Mouse (Mus musculus): Measurements from ENCODE around the gene Gabrr2. TPM values are rescaled to one million over a fixed set of nuclear protein-coding genes. Genes with fewer than 3 reads are reported as not detected.

Gabrr2 gene
- 0.10 and 0.24 TPM in 2 replicates for polyA plus RNA-seq (2015; fragmentation: Nextera tagmentation; extraction: Ambion mirVana)

DNA sequence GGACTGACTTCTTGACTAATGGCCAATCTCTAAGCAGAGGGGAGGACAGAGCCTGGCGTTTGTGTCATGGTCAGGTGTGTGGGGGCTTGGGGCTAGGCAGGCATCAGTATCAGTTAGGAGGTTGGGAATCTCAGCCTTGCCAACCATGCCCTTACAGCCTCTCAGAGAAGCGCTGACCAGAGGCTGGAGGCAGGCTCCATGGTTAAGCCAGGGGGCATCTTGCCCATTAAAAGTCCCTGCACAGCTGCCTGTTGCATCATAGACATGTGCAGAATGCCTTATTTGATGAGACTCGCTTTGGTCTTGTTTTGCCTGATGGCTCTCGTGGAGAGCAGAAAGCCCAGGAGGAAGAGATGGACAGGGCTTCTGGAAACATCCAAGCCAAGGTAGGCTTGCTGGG lies at the start of gene Gabrr2:
Gene Gabrr2, plus strand, starts transcription at position 19 of the 400 bp plus-strand sequence.
- no peak for ATAC-seq
- WGBS, result 87% methylated on average over 4 of the region's 4 CpGs

DNA sequence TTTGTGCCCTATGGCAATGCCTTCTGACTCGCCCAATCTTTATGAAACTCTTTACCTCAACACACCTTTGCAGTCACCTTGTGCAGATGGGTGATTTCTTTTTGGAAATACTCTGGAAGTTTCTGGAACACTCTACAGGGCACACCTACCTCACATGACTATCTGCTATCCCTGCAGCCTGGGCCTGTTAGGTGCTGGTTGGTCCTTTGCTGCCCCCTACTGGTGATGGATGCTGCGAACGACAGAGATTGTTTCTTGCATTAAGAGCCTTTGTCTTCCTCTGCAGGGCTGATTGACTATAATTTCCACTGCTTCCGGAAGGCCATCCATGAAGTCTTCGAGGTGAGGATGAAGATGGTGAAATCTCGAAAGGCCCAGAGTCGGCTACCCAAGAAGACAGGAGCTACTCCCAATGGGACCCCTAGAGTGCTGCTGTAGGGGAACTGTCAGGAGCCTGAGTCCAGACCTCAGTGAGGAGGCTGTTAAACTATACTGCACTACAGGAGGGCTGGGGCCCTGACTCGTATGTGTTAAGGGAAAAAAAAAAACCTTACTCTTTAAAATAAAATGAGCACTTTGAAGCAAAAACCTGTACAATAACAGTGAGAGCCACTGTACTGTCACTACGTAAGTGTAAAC lies 44.3 kb upstream of the Gabrr2 start:
- peak; percentile 81 for ATAC-seq
- no peaks in the 10 kb centered on the region for H3K36me3 ChIP-seq (ENCODE audit: control insufficient read depth, insufficient read depth, low read length)
- H3K9me3 ChIP-seq (ENCODE audit: control insufficient read depth, low read length), result no peaks in the 10 kb centered on the region
- H3K9ac ChIP-seq (ENCODE audit: low read depth, low read length), result no peak overlapping the region
- no peak overlapping the region for H3K4me2 ChIP-seq (ENCODE audit: low read depth, low read length)
- no peaks in the 10 kb centered on the region for H3K27me3 ChIP-seq (replicated peaks; ENCODE audit: control insufficient read depth, insufficient read depth, low read length)
- no peak overlapping the region for H3K4me3 ChIP-seq (ENCODE audit: low read length)
- 51% methylated on average over 9 of the region's 9 CpGs for WGBS
- H3K4me1 ChIP-seq (ENCODE audit: control insufficient read depth, insufficient read depth, low read length), result no peaks in the 10 kb centered on the region
- no peak overlapping the region for H3K27ac ChIP-seq (ENCODE audit: low read length)

More for the DNA sequence above, at the start of gene Gabrr2:
- H3K9ac ChIP-seq (ENCODE audit: low read depth, low read length), result no peak within 1 kb of the TSS
- no peak within 1 kb of the TSS for H3K27ac ChIP-seq (ENCODE audit: low read length)
- H3K9me3 ChIP-seq (ENCODE audit: control insufficient read depth, low read length), result no peaks in the 10 kb centered on the region
- no peaks in the 10 kb centered on the region for H3K4me1 ChIP-seq (ENCODE audit: control insufficient read depth, insufficient read depth, low read length)
- no peaks in the 10 kb centered on the region for H3K36me3 ChIP-seq (ENCODE audit: control insufficient read depth, insufficient read depth, low read length)
- H3K27me3 ChIP-seq (replicated peaks; ENCODE audit: control insufficient read depth, insufficient read depth, low read length), result no peaks in the 10 kb centered on the region
- no peak within 1 kb of the TSS for H3K4me3 ChIP-seq (ENCODE audit: low read length)
- H3K4me2 ChIP-seq (ENCODE audit: low read depth, low read length), result no peak within 1 kb of the TSS

DNA sequence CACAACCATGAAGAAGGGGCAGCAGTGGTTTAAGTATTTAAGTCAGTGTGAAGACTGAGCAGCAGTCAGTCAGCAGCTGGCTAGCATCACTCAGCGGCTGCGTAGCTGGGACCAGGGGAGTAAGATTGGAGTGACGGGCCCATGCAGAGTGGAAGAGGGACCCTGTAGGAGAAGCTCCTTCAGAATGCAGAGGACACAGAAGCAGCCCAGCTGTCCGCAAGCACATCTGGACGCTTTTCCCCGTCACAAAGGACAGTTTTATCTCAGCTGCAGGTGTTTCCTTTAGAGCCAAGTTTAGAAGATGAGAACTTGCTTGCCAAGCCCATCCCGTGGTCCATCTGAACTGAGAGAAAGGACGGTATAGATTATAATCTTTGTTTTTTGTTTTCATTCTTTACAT lies 38.4 kb upstream of the Gabrr2 start:
- Histone ChIP-seq H3K9ac (ENCODE audit: low read depth, low read length) (no peak overlapping the region), H3K4me1 (ENCODE audit: control insufficient read depth, insufficient read depth, low read length) (no peaks in the 10 kb centered on the region), H3K27ac (ENCODE audit: low read length) (no peak overlapping the region), H3K9me3 (ENCODE audit: control insufficient read depth, low read length) (no peaks in the 10 kb centered on the region), H3K4me2 (ENCODE audit: low read depth, low read length) (no peak overlapping the region), H3K4me3 (ENCODE audit: low read length) (no peak overlapping the region), H3K36me3 (ENCODE audit: control insufficient read depth, insufficient read depth, low read length) (no peaks in the 10 kb centered on the region), H3K27me3 (replicated peaks; ENCODE audit: control insufficient read depth, insufficient read depth, low read length) (no peaks in the 10 kb centered on the region)
- 75% methylated on average over 8 of the region's 8 CpGs for WGBS
- ATAC-seq, result no peak

DNA sequence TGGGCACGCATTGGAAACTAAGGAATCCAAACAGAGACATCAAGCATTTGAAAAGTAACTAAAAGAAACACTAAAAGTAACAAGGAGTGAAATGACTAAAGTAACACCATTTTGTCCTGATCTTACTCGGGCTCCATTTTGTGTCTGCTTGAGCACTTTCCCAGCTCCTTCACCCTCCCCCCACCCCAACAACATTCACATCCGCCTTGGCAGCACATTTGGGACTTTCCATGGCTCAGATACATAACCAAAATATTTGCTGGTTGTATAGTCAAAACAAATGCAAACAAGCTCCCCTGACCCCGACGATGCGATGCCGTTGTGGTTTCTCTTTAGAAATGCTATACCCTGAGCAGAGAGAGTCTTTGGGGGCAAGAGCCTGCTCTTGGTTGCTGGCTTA lies 33.7 kb upstream of the Gabrr2 start:
- no peak for ATAC-seq
- H3K4me3 ChIP-seq (ENCODE audit: low read length), result no peak overlapping the region
- peaks cover 7% of the 10 kb centered on the region for H3K4me1 ChIP-seq (ENCODE audit: control insufficient read depth, insufficient read depth, low read length)
- 87% methylated on average over 7 of the region's 7 CpGs for WGBS
- no peaks in the 10 kb centered on the region for H3K36me3 ChIP-seq (ENCODE audit: control insufficient read depth, insufficient read depth, low read length)
- no peaks in the 10 kb centered on the region for H3K27me3 ChIP-seq (replicated peaks; ENCODE audit: control insufficient read depth, insufficient read depth, low read length)
- no peaks in the 10 kb centered on the region for H3K9me3 ChIP-seq (ENCODE audit: control insufficient read depth, low read length)
- no peak overlapping the region for H3K9ac ChIP-seq (ENCODE audit: low read depth, low read length)
- no peak overlapping the region for H3K27ac ChIP-seq (ENCODE audit: low read length)
- no peak overlapping the region for H3K4me2 ChIP-seq (ENCODE audit: low read depth, low read length)

DNA sequence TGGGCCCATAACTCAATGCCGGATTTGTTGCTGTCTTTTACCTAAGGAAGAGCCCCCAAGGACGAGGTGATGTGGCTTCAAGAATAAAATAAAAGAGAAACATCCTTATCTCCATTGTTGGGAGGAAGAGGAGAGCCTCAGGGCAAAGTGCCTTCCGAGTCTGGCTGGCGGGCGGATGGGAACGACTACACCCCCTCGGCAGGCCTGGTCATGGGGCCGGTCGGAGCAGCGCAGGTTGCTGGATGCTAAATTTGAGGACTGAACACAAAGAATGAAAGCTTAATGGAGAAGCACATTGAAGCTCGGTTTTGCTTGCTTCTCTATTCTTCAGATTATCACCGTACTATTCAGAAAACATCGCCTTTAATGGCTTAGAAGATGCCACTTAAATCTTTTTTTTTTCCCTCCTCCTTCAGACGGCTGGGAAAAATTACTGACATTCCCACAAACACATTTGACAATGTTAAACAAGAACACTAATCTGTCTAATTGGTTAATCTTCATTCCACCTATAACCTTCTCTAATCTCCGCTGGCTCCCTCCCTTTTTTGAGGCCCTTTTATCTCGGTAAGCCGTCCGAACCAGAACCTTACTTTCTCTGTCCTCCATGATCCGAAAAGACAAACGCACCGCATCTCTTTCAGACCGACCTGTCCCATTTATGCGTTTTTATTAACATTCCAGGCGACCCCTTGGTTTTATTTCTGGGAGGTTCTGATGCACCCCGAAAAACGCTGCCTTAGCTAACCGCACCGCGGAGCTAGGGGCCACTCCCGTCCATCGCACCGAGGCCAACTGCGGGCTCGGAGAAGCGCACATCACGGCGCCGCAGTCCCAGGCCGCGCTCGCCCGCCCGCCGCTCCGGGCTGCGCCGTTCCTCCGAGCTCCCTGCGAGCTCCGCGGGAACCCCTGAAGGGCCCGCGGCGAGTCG lies 32.3 kb upstream of the Gabrr2 start:
- ATAC-seq, result peak; percentile 83

DNA sequence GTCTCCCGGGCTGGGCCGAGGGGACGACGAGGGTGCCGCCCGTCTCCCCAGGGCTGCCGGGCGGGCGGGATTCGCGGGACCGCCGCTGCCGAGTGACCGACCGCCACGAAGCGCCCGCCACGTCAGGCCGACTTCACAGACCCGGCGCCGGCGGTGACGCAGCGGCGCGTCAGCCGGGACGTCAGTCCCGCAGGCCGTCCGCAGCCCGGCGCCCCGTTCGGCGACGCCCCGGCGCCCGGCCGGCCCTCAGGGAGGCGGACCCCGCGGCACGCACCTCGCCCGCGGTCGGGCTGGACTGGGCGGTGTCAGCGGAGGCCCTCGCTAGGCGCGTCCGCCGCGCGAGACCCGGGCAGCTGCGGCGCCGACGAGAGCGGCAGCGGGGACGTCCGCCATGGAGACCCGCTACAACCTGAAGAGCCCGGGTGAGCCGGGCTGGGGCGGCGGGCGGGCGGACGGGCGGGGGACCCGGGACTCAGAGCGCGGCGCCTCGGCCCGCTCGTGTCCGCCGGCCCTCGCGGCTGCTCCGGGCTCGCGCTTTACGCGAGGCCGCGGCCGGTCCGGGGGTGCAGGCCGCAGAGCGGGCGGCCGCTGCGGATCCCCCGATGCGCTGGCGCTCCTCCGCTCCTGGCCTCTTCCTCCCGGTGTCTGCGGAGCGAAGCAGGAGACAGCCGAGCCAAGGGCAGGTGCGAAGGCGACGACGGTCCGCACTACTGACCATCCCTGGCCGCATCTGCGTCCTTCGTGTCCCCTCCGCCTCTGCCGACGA lies 31.4 kb upstream of the Gabrr2 start, which contains the start of gene Ube2j1:
Gene Ube2j1, plus strand, starts transcription at position 222 of the 766 bp plus-strand sequence.
- Histone ChIP-seq H3K4me3 (ENCODE audit: low read length) (peak within 1 kb of the TSS; percentile 88), H3K36me3 (ENCODE audit: control insufficient read depth, insufficient read depth, low read length) (0 out of 2 replicates have a peak, but pooled peaks cover 2% of the 10 kb centered on the region), H3K27ac (ENCODE audit: low read length) (peak within 1 kb of the TSS; percentile 95), H3K9me3 (ENCODE audit: control insufficient read depth, low read length) (no peaks in the 10 kb centered on the region), H3K27me3 (replicated peaks; ENCODE audit: control insufficient read depth, insufficient read depth, low read length) (no peaks in the 10 kb centered on the region), H3K4me1 (ENCODE audit: control insufficient read depth, insufficient read depth, low read length) (peaks cover 7% of the 10 kb centered on the region), H3K4me2 (ENCODE audit: low read depth, low read length) (peak within 1 kb of the TSS; percentile 66), H3K9ac (ENCODE audit: low read depth, low read length) (peak within 1 kb of the TSS; percentile 97)
- ATAC-seq, result peak; percentile 100
- under 1% methylated on average over 107 of the region's 123 CpGs for WGBS

More for the DNA sequence above, 32.3 kb upstream of the Gabrr2 start:
- no peaks in the 10 kb centered on the region for H3K9me3 ChIP-seq (ENCODE audit: control insufficient read depth, low read length)
- H3K27me3 ChIP-seq (replicated peaks; ENCODE audit: control insufficient read depth, insufficient read depth, low read length), result no peaks in the 10 kb centered on the region
- H3K4me2 ChIP-seq (ENCODE audit: low read depth, low read length), result peak overlapping the region; percentile 65
- no peaks in the 10 kb centered on the region for H3K36me3 ChIP-seq (ENCODE audit: control insufficient read depth, insufficient read depth, low read length)
- peaks cover 7% of the 10 kb centered on the region for H3K4me1 ChIP-seq (ENCODE audit: control insufficient read depth, insufficient read depth, low read length)
- peak overlapping the region; percentile 95 for H3K27ac ChIP-seq (ENCODE audit: low read length)
- peak overlapping the region; percentile 88 for H3K4me3 ChIP-seq (ENCODE audit: low read length)
- H3K9ac ChIP-seq (ENCODE audit: low read depth, low read length), result peak overlapping the region; percentile 97
- 2% methylated on average over 55 of the region's 55 CpGs for WGBS

DNA sequence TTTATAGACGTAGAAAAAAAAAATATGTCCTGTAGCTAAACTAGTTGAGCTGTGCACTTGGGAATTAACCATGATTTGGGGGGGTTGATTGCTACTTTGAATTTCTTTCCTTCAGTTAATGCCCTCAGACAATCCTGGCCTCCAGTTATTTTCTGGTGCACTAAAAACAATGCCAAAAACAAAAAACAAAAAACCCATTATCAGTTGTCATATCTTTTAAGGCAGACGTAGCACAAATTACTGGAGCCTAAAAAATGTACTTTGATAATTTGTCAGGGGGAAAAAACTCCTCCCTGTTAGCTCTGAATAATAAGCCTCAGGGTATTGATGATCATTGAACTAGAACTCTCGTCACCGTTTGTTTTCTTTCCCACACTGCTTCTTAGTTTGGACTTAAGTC lies 30.8 kb upstream of the Gabrr2 start:
- H3K4me2 ChIP-seq (ENCODE audit: low read depth, low read length), result peak overlapping the region; percentile 66
- H3K9me3 ChIP-seq (ENCODE audit: control insufficient read depth, low read length), result no peaks in the 10 kb centered on the region
- H3K27me3 ChIP-seq (replicated peaks; ENCODE audit: control insufficient read depth, insufficient read depth, low read length), result no peaks in the 10 kb centered on the region
- H3K27ac ChIP-seq (ENCODE audit: low read length), result no peak overlapping the region
- peaks cover 7% of the 10 kb centered on the region for H3K4me1 ChIP-seq (ENCODE audit: control insufficient read depth, insufficient read depth, low read length)
- 0 out of 2 replicates have a peak, but pooled peaks cover 2% of the 10 kb centered on the region for H3K36me3 ChIP-seq (ENCODE audit: control insufficient read depth, insufficient read depth, low read length)
- no peak for ATAC-seq
- peak overlapping the region; percentile 97 for H3K9ac ChIP-seq (ENCODE audit: low read depth, low read length)
- 25% methylated on average over 4 of the region's 4 CpGs for WGBS
- H3K4me3 ChIP-seq (ENCODE audit: low read length), result peak overlapping the region; percentile 88

DNA sequence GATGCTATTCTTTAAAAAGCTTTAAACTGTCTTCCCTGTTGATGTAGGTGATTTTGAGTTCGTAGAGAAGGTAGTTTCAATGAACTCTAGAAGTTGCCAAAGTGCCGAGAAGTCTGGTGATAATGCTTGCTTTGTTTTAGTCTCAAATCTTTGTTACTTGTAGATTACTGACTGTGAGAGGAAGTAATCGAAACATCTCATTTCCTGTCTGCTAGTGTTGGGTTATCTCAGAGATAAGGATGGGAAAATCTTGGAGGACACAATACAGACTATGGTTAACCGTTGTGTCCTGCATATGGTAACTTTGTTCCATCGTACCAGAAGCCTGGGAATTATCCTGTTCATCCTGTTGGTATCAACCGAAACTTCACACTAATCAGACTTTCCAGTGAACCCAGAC lies 29.3 kb upstream of the Gabrr2 start:
- no peak for ATAC-seq

DNA sequence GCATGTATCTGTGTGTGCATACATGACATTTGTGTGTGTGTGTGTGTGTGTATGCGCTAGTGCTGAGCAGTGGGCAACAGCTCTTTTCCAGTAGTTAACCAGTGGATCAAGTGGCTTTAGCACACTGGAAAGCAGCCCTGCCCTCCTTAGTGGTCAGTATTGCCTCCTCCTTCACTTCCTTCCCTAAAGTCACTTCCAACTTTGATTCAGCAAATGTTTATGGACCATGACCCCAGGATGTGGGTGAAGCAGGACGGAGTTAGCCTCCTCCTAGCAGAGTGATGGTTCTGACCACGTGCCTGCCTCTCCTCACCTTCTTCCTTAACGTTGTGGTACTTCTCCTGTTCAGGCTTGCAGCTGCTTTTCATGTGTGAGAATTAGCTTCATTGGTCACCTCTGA lies 23.0 kb upstream of the Gabrr2 start:
- ATAC-seq, result no peak
- Histone ChIP-seq H3K4me1 (ENCODE audit: control insufficient read depth, insufficient read depth, low read length) (no peaks in the 10 kb centered on the region), H3K9me3 (ENCODE audit: control insufficient read depth, low read length) (no peaks in the 10 kb centered on the region), H3K36me3 (ENCODE audit: control insufficient read depth, insufficient read depth, low read length) (0 out of 2 replicates have a peak, but pooled peaks cover 5% of the 10 kb centered on the region), H3K9ac (ENCODE audit: low read depth, low read length) (no peak overlapping the region), H3K27me3 (replicated peaks; ENCODE audit: control insufficient read depth, insufficient read depth, low read length) (no peaks in the 10 kb centered on the region), H3K27ac (ENCODE audit: low read length) (no peak overlapping the region), H3K4me2 (ENCODE audit: low read depth, low read length) (no peak overlapping the region), H3K4me3 (ENCODE audit: low read length) (no peak overlapping the region)
- WGBS, result 86% methylated on average over 4 of the region's 4 CpGs

More for the DNA sequence above, 29.3 kb upstream of the Gabrr2 start:
- H3K27me3 ChIP-seq (replicated peaks; ENCODE audit: control insufficient read depth, insufficient read depth, low read length), result no peaks in the 10 kb centered on the region
- H3K36me3 ChIP-seq (ENCODE audit: control insufficient read depth, insufficient read depth, low read length), result 0 out of 2 replicates have a peak, but pooled peaks cover 2% of the 10 kb centered on the region
- peaks cover 7% of the 10 kb centered on the region for H3K4me1 ChIP-seq (ENCODE audit: control insufficient read depth, insufficient read depth, low read length)
- no peak overlapping the region for H3K9ac ChIP-seq (ENCODE audit: low read depth, low read length)
- no peak overlapping the region for H3K27ac ChIP-seq (ENCODE audit: low read length)
- 61% methylated on average over 6 of the region's 6 CpGs for WGBS
- no peaks in the 10 kb centered on the region for H3K9me3 ChIP-seq (ENCODE audit: control insufficient read depth, low read length)
- H3K4me2 ChIP-seq (ENCODE audit: low read depth, low read length), result no peak overlapping the region
- no peak overlapping the region for H3K4me3 ChIP-seq (ENCODE audit: low read length)

All from intestine, embryonic 16.5 days (tissue).